Mouse (Mus musculus): Measurements from ENCODE around the gene Alkbh4.

- TF ChIP-seq POLR2A (IDR thresholded peaks at IDR 0.05; ENCODE audit: extremely low read depth, insufficient read depth, low read length) (no peak), CTCF (IDR thresholded peaks at IDR 0.05; ENCODE audit: low read depth, low read length) (no peak)
Measured at GRCm38 (mm10) chr5:136171363-136172341, 35.7 kb downstream of the Alkbh4 start.
